Mouse (Mus musculus) heart, adult 2 months (tissue): ENCODE results near the gene Nup88. TPM values are rescaled to one million over a fixed set of nuclear protein-coding genes. Genes with fewer than 3 reads are reported as not detected.

ENCODE experiments used
- DNase-seq, 2 experiments: peaks; one replicate each; pipeline ENCODE4 v3.0.0; 2021
- H3K27ac ChIP-seq: fragments of 200-600 bp; 2 replicates; pipeline ENCODE4 v1.8.1; 2022
- H3K27me3 ChIP-seq: fragments of 200-500 bp; 2 replicates; pipeline ENCODE4 v1.6.1; 2012; ENCODE audit warnings: mild to moderate bottlenecking, low read length, inconsistent platforms, mixed read lengths; ENCODE audit not compliant: control insufficient read depth, insufficient read depth
- H3K36me3 ChIP-seq: fragments of 200-500 bp; 2 replicates; pipeline ENCODE4 v1.6.1; 2012; ENCODE audit warnings: low read length, inconsistent platforms; ENCODE audit not compliant: control insufficient read depth, insufficient read depth
- H3K4me1 ChIP-seq: fragments of 200-500 bp; 2 replicates; pipeline ENCODE4 v1.6.1; 2011; ENCODE audit warnings: low read length; ENCODE audit not compliant: control insufficient read depth, insufficient read depth
- H3K4me3 ChIP-seq: fragments of 200-600 bp; 2 replicates; pipeline ENCODE4 v1.8.1; 2022
- H3K79me2 ChIP-seq: fragments of 200-500 bp; replicated peaks from 2 replicates; pipeline ENCODE4 v1.6.1; 2012; ENCODE audit warnings: mild to moderate bottlenecking, inconsistent platforms, low read length, moderate library complexity, mixed read lengths; ENCODE audit not compliant: control insufficient read depth, insufficient read depth
- H3K9ac ChIP-seq: fragments of 200-500 bp; 2 replicates; pipeline ENCODE4 v1.6.1; 2012; ENCODE audit warnings: low read depth, mild to moderate bottlenecking, control low read depth, inconsistent platforms, low read length, mixed read lengths
- CTCF ChIP-seq: fragments of 200-600 bp; IDR thresholded peaks from 2 replicates; pipeline ENCODE4 v1.8.1; 2022; ENCODE audit warnings: antibody characterized with exemption, mild to moderate bottlenecking, moderate library complexity
- EP300 ChIP-seq: fragments of 200-500 bp; IDR thresholded peaks from 2 replicates; pipeline ENCODE4 v1.6.1; 2011; ENCODE audit warnings: low read depth, low read length, control low read depth; ENCODE audit not compliant: insufficient read depth
- POLR2A ChIP-seq: fragments of 200-500 bp; IDR thresholded peaks from 2 replicates; pipeline ENCODE4 v1.6.1; 2011; ENCODE audit warnings: mild to moderate bottlenecking, low read depth, low read length, control low read depth; ENCODE audit not compliant: insufficient read depth
- WGBS: fragments of 180-500 bp; shearing (Covaris S2); methylation state at CpG from one replicate; pipeline ENCODE4 v1.1.7; 2018; 5-methylcytosine and 5-hydroxymethylcytosine counted together
- intact Hi-C: fragments of 180-260 bp; cut with DNase I; formaldehyde crosslinking; loops from one replicate; pipeline ENCODE4 v1.15.1; 2025
- polyA plus RNA-seq: library from polyadenylated mRNA; depleted of rRNA; stranded (reverse); fragments of >200 nt; gene quantifications from 2 replicates; pipeline ENCODE4 v1.2.3, GENCODE M21; 2012; rRNA removed
- total RNA-seq, 2 experiments: library from RNA; stranded (reverse); gene quantifications; 2 replicates each; pipeline ENCODE4 v1.2.3; 2021

The Nup88 gene
- total and polyA plus RNA-seq, 3 experiments = 24.4 to 47.3 (median 47.3) TPM

DNA sequence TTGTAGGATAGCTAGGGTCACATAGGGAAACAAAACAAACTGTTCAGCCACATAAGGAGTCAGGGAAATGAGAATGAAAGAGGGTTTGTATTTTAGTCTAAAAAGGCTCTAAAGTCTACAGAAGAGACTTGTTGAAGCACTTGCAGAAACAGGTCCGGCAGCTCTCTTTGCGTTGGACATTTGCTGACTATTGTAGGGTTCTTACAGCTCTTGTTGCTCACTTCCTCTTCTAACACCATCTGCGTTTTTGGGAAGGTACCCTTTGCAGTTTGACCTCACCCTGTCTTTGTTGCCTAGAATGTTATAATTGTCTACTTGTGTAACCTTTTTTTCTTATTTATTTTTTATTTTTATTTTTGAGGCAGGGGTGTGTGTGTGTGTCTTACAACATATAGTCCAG lies 72.1 kb downstream of the Nup88 start:
- H3K27ac ChIP-seq = no peak overlapping the region
- DNase-seq = no peak
- intact Hi-C loops = no loop called here
- H3K4me1 ChIP-seq = no peaks in the 10 kb centered on the region
- H3K27me3 ChIP-seq = no peaks in the 10 kb centered on the region
- no peaks in the 10 kb centered on the region for H3K36me3 ChIP-seq
- no peak overlapping the region for H3K9ac ChIP-seq
- H3K4me3 ChIP-seq = no peak overlapping the region
- 85% methylated on average over 3 of the region's 3 CpGs for WGBS
- no peaks in the 10 kb centered on the region for H3K79me2 ChIP-seq
- TF ChIP-seq EP300 (no peak), CTCF (no peak), POLR2A (no peak)

Other genes starting within 250 kb of the Nup88 start
- 1 to 10 TPM; 7.5 to 8.5 TPM for gene Zfp3, start 205.8 kb downstream of the Nup88 start, total RNA-seq
- 1.5 and 3.5 TPM in 2 replicates for gene Zfp3, start 205.8 kb downstream of the Nup88 start, polyA plus RNA-seq
- gene Scimp, start 157.4 kb downstream of the Nup88 start, total RNA-seq = under 1 TPM; 0.27 to 0.70 TPM
- gene Scimp, start 157.4 kb downstream of the Nup88 start, polyA plus RNA-seq = 0.84 and 1.00 TPM in 2 replicates
- 10 to 100 TPM; 36.0 to 37.2 TPM for gene Rabep1, start 125.2 kb downstream of the Nup88 start, total RNA-seq
- 3.7 and 7.7 TPM in 2 replicates for gene Rabep1, start 125.2 kb downstream of the Nup88 start, polyA plus RNA-seq
- 10 to 100 TPM; 13.8 to 16.3 TPM for gene Rpain, start 240 bp upstream of the Nup88 start, total RNA-seq
- gene Rpain, start 240 bp upstream of the Nup88 start, polyA plus RNA-seq = 14.8 and 28.1 TPM in 2 replicates
- gene C1qbp, start 13.1 kb upstream of the Nup88 start, total RNA-seq = 100 to 1,000 TPM; 195 to 216 TPM
- gene C1qbp, start 13.1 kb upstream of the Nup88 start, polyA plus RNA-seq = 99.0 and 122 TPM in 2 replicates
- 10 to 100 TPM in 1 of 2 experiments, 1 to 10 TPM in 1; 8.5 to 10.2 TPM for gene Dhx33, start 34.5 kb upstream of the Nup88 start, total RNA-seq
- 12.9 and 18.9 TPM in 2 replicates for gene Dhx33, start 34.5 kb upstream of the Nup88 start, polyA plus RNA-seq
- 1 to 10 TPM; 7.5 to 9.2 TPM for gene Mis12, start 49.6 kb upstream of the Nup88 start, total RNA-seq
- 3.4 and 4.5 TPM in 2 replicates for gene Mis12, start 49.6 kb upstream of the Nup88 start, polyA plus RNA-seq
- 10 to 100 TPM; 35.8 to 42.2 TPM for gene Derl2, start 49.9 kb upstream of the Nup88 start, total RNA-seq
- 14.2 and 29.8 TPM in 2 replicates for gene Derl2, start 49.9 kb upstream of the Nup88 start, polyA plus RNA-seq
- gene 6330403K07Rik, start 63.5 kb upstream of the Nup88 start, total RNA-seq = under 1 TPM; 0.31 to 0.59 TPM
- gene 6330403K07Rik, start 63.5 kb upstream of the Nup88 start, polyA plus RNA-seq = 0.47 and 0.56 TPM in 2 replicates
- 1 to 10 TPM; 1.1 to 1.2 TPM for gene Nlrp1a, start 174.7 kb upstream of the Nup88 start, total RNA-seq
- gene Nlrp1a, start 174.7 kb upstream of the Nup88 start, polyA plus RNA-seq = 0.04 TPM in 1 of 2 replicates, not detected in the other